Mouse (Mus musculus) lung, postnatal 25 days (tissue): ENCODE data around the gene Klf9.

Experiments
- DNase-seq: peaks from one replicate; pipeline ENCODE4 v3.0.0; 2022; ENCODE audit warnings: low spot score

Gene Klf9

GRCm38 (mm10) chr19:23140689-23141317 lies at the start of gene Klf9:
Gene Klf9, plus strand, starts transcription at chr19:23141226.
- peak; percentile 98 for DNase-seq

GRCm38 (mm10) chr19:23091586-23091985 lies 49.4 kb upstream of the Klf9 start:
- no peak for DNase-seq

- DNase-seq = no peak
Measured at GRCm38 (mm10) chr19:23093548-23093947, 47.5 kb upstream of the Klf9 start.

DNA sequence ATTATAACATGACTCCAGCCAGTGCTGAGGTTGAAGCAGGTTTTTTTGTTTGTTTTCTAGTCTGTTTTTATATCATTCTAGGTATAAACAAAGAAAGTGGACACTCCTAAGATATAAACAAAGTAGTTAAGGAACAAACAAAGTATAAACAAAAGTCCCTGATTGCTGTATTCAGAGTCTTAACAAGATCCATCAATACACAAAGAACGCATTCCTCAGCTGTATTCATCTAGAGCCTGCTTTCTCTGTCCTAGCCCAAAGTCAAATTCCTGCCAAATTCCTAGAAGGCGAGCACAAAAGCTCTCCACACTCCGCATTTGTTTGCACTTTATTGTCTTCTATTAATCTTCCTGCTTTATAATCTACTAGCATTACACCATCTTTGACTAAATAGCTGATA lies 46.1 kb upstream of the Klf9 start:
- no peak for DNase-seq

GRCm38 (mm10) chr19:23106859-23107258 lies 34.2 kb upstream of the Klf9 start:
- no peak for DNase-seq

DNA sequence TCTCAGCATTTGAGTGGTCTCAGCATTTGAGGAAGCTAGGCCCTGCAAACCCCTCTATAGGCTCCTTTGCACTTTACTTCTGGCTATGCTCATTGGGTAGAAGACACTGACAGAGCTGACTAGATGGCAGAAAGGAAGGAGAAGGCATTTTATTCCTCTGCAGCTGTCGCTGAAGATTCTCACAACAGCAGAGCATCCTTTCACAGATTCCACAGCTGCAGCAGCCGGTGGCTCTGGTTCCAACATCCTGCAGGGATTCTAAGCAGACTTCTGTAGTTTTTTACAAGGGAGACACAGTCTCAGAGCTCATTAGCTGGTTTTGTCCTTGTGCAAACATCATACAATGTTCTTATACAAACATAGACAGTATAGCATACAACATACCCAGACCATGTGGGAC lies 33.7 kb upstream of the Klf9 start:
- no peak for DNase-seq

DNA sequence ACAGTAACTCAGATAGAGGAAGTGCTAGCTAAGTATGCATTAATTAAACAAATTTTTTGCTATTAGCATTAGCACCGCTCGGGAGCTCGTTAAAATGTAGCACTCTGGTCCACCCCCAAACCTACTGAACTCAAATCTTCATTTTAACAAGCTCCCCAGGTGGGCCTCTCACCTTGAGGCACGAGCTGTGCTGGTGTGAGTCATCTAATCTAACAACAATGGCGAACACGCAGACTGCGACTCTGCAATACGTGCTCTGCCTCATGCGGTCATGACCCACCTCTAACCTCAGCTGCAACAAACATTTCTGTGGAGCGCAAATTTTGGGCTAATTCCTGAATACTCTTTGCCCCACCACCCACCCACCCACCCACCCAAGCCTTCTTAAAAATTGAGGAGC lies 19.2 kb upstream of the Klf9 start:
- DNase-seq = no peak

DNA sequence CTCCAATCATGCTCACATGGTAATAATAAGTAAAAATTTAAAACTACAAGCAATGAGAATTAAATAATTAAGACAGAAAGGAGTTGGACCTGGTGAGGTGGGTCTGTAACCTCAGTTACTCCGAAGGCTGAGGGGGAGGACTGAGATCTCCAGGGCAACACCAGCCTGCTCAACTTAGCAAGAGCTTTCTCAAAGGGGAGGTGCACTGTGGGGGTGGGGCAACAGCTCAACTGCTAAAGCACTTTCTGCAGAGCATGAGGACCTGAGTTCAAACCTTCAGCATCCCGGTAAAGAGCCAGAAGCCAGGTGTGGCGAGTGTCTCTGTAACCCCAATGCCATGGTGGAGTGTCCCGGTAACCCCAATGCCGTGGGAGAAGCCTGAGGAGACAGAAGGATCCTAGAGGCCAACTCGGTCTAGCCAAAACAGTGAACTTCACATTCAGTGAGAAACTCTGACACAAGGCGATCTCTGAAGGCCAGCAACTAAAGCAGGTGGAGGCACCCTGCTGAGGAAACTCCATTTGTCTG lies 16.9 kb upstream of the Klf9 start:
- no peak for DNase-seq

DNA sequence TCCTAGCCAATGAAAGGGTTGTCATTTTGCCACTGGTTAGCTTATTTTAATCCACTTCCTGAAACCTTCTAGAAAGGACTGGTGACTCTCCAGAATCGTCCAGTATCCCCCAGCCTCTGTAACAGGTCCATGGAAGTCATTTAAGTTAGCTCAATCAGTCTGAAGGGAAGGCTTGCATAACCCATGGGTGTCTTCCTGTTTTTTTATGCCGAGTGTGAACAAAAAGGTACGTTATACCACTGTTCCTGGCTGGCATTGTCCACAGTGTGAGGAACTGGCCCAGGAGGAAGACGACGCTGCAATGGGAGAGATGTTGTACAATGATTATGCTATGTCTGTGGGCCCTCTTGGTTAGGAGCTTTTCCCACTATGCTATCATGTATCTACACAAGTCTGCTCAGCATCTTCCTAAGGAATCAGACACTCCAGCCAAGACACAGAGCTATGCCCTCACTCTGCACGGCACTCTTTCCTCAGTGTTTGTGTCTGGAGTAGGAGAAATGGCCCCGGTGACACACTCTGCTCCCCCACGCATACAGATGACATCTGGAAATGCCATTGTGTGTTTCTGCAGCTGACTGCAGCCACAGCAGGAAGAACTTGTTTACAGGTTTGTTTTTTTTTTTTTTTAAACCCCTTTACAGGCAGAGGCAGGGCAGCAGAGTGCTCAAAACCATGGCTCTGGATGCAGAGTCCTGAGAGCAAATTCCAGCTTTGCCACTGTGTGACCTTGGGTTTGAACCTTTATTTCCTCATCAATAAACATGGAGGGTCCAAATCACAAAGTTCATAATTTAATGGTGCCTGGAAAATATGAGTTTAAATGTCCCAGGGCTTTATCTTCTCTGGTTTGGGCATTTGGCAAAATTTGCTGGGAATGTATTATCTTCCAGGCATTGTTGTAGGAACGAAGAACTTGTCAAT lies 15.5 kb upstream of the Klf9 start:
- DNase-seq = no peak

- DNase-seq = no peak
Measured at GRCm38 (mm10) chr19:23129908-23130307, 11.1 kb upstream of the Klf9 start.

GRCm38 (mm10) chr19:23132106-23132635 lies 8.9 kb upstream of the Klf9 start:
- no peak for DNase-seq

DNA sequence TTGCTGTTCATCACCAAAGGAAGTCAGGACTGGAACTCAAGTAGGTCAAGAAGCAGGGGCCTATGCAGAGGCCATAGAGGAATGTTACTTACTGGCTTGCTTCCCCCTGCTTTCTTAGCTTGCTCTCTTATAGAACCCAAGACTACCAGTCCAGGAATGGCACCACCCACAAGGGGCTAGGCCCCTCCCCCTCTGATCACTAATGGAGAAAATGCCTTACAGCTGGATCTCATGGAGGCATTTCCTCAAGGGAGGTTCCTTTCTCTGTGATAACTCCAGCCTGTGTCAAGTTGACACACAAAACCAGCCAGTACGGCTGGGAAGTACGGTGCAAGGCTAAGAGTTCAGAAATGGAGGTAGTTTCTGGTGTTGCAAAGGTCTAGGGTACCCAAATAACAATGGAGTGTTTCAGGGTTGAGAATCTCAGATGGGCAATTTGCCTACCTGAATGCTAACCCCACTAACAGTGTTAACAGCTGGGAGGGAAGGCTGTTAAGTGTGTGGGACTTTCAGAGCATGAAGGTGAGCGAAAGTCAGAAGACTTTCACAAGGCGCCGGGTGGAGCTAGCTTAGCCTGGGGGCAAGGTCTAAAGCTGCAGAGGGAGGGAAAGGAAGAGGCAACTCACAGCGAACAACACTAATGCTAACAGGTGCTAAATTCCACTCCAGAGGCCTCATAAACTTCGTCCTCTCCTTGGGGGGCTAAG lies 8.2 kb upstream of the Klf9 start:
- DNase-seq = no peak

GRCm38 (mm10) chr19:23133427-23134094 lies 7.5 kb upstream of the Klf9 start:
- DNase-seq = peak; percentile 64

GRCm38 (mm10) chr19:23134095-23134440 lies 7.0 kb upstream of the Klf9 start:
- peak; percentile 94 for DNase-seq

DNA sequence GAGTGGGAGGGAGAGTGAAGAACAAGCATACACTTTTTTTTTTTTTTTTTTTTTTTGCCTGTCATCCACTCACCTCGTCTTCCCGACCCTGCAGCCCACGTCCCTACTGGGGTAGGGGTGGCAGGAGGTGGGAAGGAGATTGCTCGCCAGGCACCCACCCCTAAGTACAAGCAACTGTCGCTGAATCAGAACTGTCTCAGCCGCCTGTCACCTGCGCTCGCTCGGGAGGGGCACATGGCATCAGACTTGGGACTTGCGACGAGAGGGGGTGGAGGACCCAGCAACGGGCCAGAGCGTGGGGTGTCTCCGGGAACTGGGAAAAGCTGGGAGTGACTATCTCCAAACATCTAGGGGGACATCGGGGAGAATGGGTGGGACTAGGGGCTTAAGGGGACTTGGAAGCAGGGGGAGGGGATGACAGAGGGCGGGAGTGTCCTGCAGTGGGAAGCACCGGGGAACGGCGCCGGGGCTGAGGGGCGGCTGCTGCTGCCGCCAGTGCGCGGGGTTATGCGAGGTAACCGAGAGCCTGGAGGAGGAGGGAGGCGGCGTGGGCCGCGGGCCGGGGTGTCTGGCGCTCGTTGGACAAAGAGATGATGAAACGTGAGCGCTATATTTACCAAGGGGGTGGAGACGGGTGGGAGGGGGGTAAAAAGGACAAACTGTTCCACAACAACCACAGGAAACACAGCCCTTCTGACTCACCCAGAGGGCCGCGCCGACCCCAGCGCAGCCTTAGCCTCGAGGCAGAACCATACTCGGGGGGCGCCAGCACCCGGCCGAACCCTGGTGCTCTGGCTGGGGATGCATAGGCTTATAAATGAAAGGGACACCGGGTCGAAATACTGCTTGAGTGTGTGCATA lies 6.4 kb upstream of the Klf9 start:
- DNase-seq = peak; percentile 96

DNA sequence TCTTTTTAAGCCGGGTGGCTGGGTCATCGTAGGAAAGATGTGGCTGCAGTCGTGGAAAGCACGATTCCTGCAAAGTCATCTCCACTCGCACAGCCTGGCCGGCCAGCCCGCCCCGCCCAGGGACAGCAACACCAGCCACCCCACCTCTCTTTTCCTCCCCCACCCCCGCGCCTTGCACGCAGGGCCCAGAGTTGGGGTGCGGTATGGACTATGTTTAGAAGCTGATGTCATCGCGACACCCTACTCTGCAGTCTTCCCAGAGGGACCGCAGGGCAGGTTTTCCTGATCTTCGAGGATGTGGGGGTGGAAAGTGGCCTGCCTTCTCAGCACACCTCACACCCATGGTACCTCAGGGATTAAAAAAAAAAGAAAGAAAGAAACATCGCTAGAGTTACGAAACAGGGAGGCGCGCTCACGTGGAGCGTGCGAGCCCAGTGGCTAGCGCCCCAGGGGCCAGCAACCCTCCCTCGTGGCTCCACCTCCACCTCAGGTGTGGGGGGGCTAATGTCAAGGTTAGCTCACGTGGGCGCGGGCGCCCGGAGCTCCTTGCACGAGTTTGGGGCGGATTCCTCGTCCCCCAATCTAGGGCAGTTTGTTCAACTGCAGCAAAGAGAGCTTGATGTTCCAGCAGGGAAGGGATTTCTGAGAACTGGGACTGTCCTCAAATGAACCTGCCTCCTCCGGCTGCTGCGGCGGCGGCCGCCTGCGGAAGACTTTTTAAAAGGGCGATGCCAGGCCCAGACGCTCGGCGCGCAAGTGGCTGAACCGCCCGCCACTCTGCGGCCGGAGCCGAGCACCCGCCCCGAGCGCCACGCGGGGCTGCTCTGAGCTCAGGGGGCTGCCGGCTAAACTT lies 5.5 kb upstream of the Klf9 start:
- peak; percentile 96 for DNase-seq

- peak; percentile 71 for DNase-seq
Measured at GRCm38 (mm10) chr19:23136202-23136850, 4.7 kb upstream of the Klf9 start.

DNA sequence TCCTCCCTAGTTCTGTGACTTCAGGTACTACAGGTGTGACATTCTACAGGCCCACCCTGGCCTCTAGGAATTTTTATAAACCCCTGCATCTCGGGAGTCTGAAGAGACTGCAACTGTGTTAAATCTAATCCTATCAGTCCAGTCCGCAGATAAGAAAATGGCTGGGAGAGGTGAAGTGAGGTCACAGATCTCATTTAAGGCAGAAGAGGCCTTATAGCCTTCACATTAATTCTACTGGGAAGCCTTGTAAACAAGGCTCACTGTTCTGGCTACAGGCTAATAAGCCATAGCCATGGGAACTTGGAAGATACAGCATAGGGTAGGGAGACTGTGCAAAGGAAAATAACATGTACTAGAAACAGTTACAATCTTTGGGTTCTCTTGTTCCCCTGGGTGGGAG lies 3.7 kb upstream of the Klf9 start:
- DNase-seq = no peak

GRCm38 (mm10) chr19:23139756-23140470 lies 1.1 kb upstream of the Klf9 start:
- peak; percentile 60 for DNase-seq
